Mouse (Mus musculus) hindbrain, embryonic 16.5 days (tissue): ENCODE data around the gene Gpr149. TPM values are rescaled to one million over a fixed set of nuclear protein-coding genes. Genes with fewer than 3 reads are reported as not detected.

ENCODE experiments used
- ATAC-seq: fragments of 200-750 bp; cut with Nextera tagmentation; 2 replicates; pipeline ENCODE4 v1.8.0; 2017; ENCODE audit warnings: moderate TSS enrichment, moderate library complexity
- H3K27ac ChIP-seq: fragments of 300-500 bp; sonication (generic); 2 replicates; pipeline ENCODE4 v1.5.1; 2014; ENCODE audit warnings: low read depth, mild to moderate bottlenecking, control low read depth, low read length, moderate library complexity
- H3K27me3 ChIP-seq: fragments of 300-500 bp; sonication (generic); replicated peaks from 2 replicates; pipeline ENCODE4 v1.6.1; 2014; ENCODE audit warnings: low read length; ENCODE audit not compliant: control insufficient read depth, insufficient read depth
- H3K36me3 ChIP-seq: fragments of 300-500 bp; sonication (generic); 2 replicates; pipeline ENCODE4 v1.6.1; 2014; ENCODE audit warnings: mild to moderate bottlenecking, low read length, moderate library complexity, mixed read lengths; ENCODE audit not compliant: control insufficient read depth, insufficient read depth
- H3K4me1 ChIP-seq: fragments of 300-500 bp; sonication (generic); 2 replicates; pipeline ENCODE4 v1.6.1; 2014; ENCODE audit warnings: low read depth, low read length; ENCODE audit not compliant: control insufficient read depth, insufficient read depth
- H3K4me2 ChIP-seq: fragments of 300-500 bp; sonication (generic); 2 replicates; pipeline ENCODE4 v1.6.1; 2014; ENCODE audit warnings: mild to moderate bottlenecking, low read length, control low read depth, moderate library complexity
- H3K4me3 ChIP-seq: fragments of 300-500 bp; sonication (generic); 2 replicates; pipeline ENCODE4 v1.5.1; 2014; ENCODE audit warnings: mild to moderate bottlenecking, low read length, control low read depth, moderate library complexity
- H3K9ac ChIP-seq: fragments of 300-500 bp; sonication (generic); 2 replicates; pipeline ENCODE4 v1.6.1; 2014; ENCODE audit warnings: low read depth, mild to moderate bottlenecking, control low read depth, low read length, moderate library complexity
- H3K9me3 ChIP-seq: fragments of 300-500 bp; sonication (generic); 2 replicates; pipeline ENCODE4 v1.6.1; 2014; ENCODE audit warnings: mild to moderate bottlenecking, low read length, moderate library complexity; ENCODE audit not compliant: control insufficient read depth
- whole genome bisulfite sequencing: fragments of 180-500 bp; shearing (Covaris S2); extraction: QIAGEN DNeasy Blood & Tissue Kit; methylation state at CpG from one replicate; pipeline ENCODE4 v1.1.7; 2014; 5-methylcytosine and 5-hydroxymethylcytosine counted together
- polyA plus RNA-seq: library from polyadenylated mRNA; unstranded; fragments of >200 nt; fragmentation: Nextera tagmentation; extraction: Ambion mirVana; gene quantifications from 2 replicates; pipeline ENCODE4 v1.2.1, GENCODE M21; 2015

Gene Gpr149
- polyA plus RNA-seq, 1 experiment from 2014 or later = 5.5 TPM

- H3K4me2 ChIP-seq = no peak overlapping the region
Observed at GRCm38 (mm10) chr3:62527593-62527992, 77.3 kb downstream of the Gpr149 start.

DNA sequence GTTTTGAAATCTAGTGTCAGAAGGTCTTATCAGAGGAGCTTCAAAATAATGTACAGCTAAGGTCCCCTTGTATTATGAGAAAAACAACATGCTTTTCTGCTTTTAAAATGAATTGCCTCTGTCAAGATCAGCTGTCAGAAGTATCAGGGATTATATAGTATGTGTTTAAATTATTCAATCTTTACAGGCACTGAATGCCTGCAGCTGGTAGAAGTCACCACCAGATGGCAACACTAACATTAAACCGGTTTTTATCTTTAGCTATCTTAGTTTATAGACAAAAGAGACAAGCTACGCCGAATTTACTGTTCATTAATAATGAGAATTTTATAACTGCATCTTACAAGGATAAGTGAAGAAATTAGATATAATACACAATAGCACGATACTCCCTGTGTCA lies 77.8 kb downstream of the Gpr149 start:
- 38% methylated on average over 4 of the region's 4 CpGs for WGBS
- Histone ChIP-seq H3K27me3 (no peaks in the 10 kb centered on the region), H3K4me1 (no peaks in the 10 kb centered on the region), H3K27ac (no peak overlapping the region), H3K4me2 (no peak overlapping the region), H3K9me3 (no peaks in the 10 kb centered on the region), H3K4me3 (no peak overlapping the region), H3K36me3 (no peaks in the 10 kb centered on the region), H3K9ac (no peak overlapping the region)
- peak; percentile 54; the same call in 1 of the 2 replicates for ATAC-seq

More at GRCm38 (mm10) chr3:62527593-62527992, 77.3 kb downstream of the Gpr149 start:
- WGBS = 74% methylated on average over 5 of the region's 5 CpGs
- H3K27ac ChIP-seq = no peak overlapping the region
- no peak overlapping the region for H3K9ac ChIP-seq
- no peak; the same call in 1 of the 2 replicates for ATAC-seq
- H3K9me3 ChIP-seq = no peaks in the 10 kb centered on the region
- no peak overlapping the region for H3K4me3 ChIP-seq
- no peaks in the 10 kb centered on the region for H3K4me1 ChIP-seq
- no peaks in the 10 kb centered on the region for H3K27me3 ChIP-seq
- H3K36me3 ChIP-seq = no peaks in the 10 kb centered on the region

DNA sequence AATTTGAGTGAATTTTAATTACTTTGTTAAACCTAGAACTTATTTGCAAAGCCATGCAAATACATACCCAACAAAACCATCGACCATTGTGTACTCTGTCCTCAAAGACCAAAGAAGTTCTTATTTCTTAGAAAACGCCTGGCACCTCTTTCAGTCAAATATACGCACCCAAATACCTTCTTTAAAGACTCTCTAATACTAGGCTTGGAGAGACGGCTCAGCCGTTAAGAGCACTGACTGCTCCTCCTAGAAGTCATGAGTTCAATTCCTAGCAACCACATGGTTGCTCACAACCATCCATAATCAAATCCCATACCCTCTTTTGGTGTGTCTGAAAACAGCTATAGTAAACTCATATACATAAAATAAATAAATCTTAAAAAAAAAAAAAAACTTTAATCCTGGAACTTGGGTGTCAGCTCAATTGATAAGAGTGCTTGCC lies 97.7 kb downstream of the Gpr149 start:
- no peaks in the 10 kb centered on the region for H3K9me3 ChIP-seq
- H3K36me3 ChIP-seq = no peaks in the 10 kb centered on the region
- no peak overlapping the region for H3K27ac ChIP-seq
- no peak overlapping the region for H3K9ac ChIP-seq
- peaks cover 18% of the 10 kb centered on the region for H3K4me1 ChIP-seq
- peak; percentile 56 for ATAC-seq
- H3K4me3 ChIP-seq = peak overlapping the region; percentile 94
- H3K27me3 ChIP-seq = no peaks in the 10 kb centered on the region; the same call in 1 of the 2 replicates
- 39% methylated on average over 5 of the region's 5 CpGs for whole genome bisulfite sequencing
- peak overlapping the region; percentile 62 for H3K4me2 ChIP-seq

DNA sequence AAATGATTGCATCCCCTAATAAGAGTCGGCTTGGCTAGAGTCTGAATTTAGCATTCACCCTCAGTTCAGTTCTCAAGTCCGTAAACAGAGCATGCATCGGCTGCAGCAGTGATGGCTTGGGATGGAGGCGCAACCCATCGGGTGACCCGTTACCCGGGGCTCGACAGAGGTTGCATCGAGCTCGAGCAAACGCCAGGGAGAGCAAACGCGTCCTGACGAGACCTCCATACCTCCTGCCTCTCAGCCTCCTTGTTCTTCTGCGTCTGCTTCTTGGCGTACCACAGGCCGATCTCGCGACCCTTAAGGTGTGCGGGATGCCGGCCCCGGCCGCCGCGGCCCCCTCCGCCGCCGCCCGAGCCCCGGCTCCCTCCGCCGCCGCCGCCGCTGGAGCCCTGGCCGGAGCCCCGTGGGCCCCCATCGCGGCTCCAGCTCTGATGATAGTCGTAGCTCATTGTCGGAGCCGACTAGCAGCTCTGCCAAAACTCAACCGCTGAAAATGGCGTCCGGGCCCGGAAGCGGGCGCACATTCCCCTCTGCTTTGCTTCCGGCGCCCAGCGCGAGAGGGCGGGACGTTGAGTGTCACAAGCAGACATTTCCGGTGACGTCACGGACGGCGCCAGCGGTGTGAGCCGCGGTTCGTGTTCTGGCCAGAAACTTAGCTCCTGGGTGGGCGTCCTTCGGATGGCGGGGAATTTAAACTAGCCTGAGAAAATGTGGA lies 98.3 kb downstream of the Gpr149 start, which contains the start of gene Dhx36:
Gene Dhx36, minus strand, starts transcription at position 517 of the 718 bp plus-strand sequence.
- Histone ChIP-seq H3K4me1 (peaks cover 18% of the 10 kb centered on the region), H3K4me3 (peak within 1 kb of the TSS; percentile 94), H3K27ac (peak within 1 kb of the TSS; percentile 97), H3K9ac (peak within 1 kb of the TSS; percentile 97), H3K9me3 (no peaks in the 10 kb centered on the region), H3K27me3 (no peaks in the 10 kb centered on the region; the same call in 1 of the 2 replicates), H3K36me3 (no peaks in the 10 kb centered on the region), H3K4me2 (peak within 1 kb of the TSS; percentile 70)
- ATAC-seq = peak; percentile 99
- WGBS = under 1% methylated on average over 64 of the region's 66 CpGs

DNA sequence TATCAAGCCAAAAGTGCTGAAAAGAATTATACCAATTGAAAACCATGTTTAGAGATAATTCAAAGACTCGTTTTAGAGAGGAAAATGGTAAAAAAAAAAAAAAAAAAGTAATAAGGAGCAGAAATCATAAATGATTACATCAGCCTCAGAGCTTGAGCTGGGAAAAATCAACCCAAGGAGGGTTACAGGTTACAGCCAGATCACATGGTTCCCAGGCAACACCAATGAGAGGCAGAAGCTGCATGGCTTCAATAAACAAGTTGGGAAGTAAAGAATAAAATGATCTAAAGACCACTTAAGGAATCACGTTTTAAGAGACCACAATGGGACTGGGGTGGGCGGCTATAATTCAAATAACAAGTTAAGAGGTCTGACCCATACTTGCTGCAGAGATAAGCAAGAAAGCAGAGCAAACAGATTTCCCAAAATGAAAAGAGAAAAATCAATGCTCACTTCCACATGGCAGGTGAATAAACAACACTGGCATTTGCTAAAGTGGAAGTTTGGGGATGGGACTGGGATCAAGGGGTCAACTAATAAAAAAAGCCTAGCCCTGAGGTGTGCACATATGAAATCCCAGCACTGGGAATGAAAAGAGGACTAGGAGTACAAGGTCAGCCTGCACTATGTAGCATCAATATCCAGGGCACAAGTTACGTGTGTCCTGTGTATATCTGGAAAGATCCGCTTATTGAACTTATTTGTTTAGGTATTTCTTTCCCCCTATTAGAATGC lies 99.6 kb downstream of the Gpr149 start:
- no peak for ATAC-seq
- peak overlapping the region; percentile 5; the same call in 1 of the 2 replicates for H3K9ac ChIP-seq

DNA sequence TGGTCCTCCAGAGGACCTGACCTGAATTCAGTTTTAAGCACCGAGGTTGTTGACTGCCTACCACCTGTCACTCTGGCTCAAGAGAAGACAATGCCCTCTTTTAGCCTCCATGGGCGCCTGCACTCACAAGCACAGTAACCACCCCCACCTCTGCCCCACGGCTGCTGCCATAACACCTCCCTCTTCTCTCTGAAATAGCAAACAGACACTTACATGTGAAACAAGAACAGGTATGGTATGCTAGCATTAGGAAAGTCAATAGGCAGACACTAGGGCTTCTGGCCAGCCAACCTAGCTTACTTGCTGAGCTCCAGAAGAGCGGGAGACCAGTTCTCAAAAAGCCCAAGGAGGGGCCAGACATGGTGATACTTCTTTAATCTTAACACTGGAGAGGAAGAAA lies 105.6 kb downstream of the Gpr149 start:
- no peak overlapping the region for H3K27ac ChIP-seq
- H3K9ac ChIP-seq = no peak overlapping the region
- no peaks in the 10 kb centered on the region for H3K4me1 ChIP-seq
- H3K27me3 ChIP-seq = no peaks in the 10 kb centered on the region
- 75% methylated on average over 4 of the region's 4 CpGs for WGBS
- H3K4me2 ChIP-seq = no peak overlapping the region
- H3K9me3 ChIP-seq = no peaks in the 10 kb centered on the region
- no peak overlapping the region for H3K4me3 ChIP-seq
- H3K36me3 ChIP-seq = peaks cover 19% of the 10 kb centered on the region
- ATAC-seq = no peak

More for the DNA sequence above, 99.6 kb downstream of the Gpr149 start:
- WGBS = 77% methylated on average over 5 of the region's 5 CpGs
- Histone ChIP-seq H3K4me1 (peaks cover 18% of the 10 kb centered on the region), H3K4me3 (peak overlapping the region; percentile 94), H3K9me3 (no peaks in the 10 kb centered on the region), H3K27me3 (no peaks in the 10 kb centered on the region; the same call in 1 of the 2 replicates), H3K27ac (no peak overlapping the region), H3K4me2 (peak overlapping the region; percentile 70), H3K36me3 (peaks cover 5% of the 10 kb centered on the region)

DNA sequence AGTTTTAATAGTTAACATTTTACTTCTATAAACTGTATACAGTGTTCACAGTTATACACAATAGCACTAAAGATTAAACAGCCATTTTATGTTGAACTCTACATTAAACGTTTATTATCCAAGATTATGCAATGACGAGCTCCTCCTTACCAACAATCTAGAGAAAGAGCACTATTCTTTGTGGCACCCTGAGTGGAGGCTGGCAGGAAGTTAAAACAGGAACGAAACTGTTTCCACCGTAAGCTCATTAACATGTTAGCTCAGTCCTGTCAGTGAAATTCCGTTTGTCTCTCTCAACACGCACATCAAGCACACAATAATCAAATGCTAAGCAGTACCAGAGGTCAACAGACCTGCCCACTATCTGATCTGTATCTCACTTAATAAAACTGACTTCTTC lies 112.4 kb downstream of the Gpr149 start:
- Histone ChIP-seq H3K4me2 (no peak overlapping the region), H3K36me3 (peaks cover 22% of the 10 kb centered on the region), H3K27me3 (no peaks in the 10 kb centered on the region), H3K4me1 (no peaks in the 10 kb centered on the region), H3K4me3 (no peak overlapping the region), H3K9ac (no peak overlapping the region), H3K9me3 (no peaks in the 10 kb centered on the region), H3K27ac (no peak overlapping the region)
- WGBS = 81% methylated on average over 6 of the region's 6 CpGs
- ATAC-seq = no peak

GRCm38 (mm10) chr3:62484340-62484739 lies 120.6 kb downstream of the Gpr149 start:
- H3K9me3 ChIP-seq = no peaks in the 10 kb centered on the region
- H3K4me3 ChIP-seq = no peak overlapping the region
- no peak overlapping the region for H3K4me2 ChIP-seq
- no peaks in the 10 kb centered on the region for H3K27me3 ChIP-seq
- ATAC-seq = no peak
- no peaks in the 10 kb centered on the region for H3K4me1 ChIP-seq
- no peak overlapping the region for H3K9ac ChIP-seq
- H3K36me3 ChIP-seq = peaks cover 26% of the 10 kb centered on the region
- no peak overlapping the region for H3K27ac ChIP-seq
- 96% methylated on average over 2 of the region's 2 CpGs for WGBS
